Mouse (Mus musculus): ENCODE data around the gene Cdc34. TPM values are rescaled to one million over a fixed set of nuclear protein-coding genes. Genes with fewer than 3 reads are reported as not detected.

Cdc34 gene
- polyA plus RNA-seq, 1 experiment from 2014 or later = 77.6 TPM

- no peaks in the 10 kb centered on the region for H3K4me1 ChIP-seq (ENCODE audit: insufficient read depth)
- H3K27ac ChIP-seq (ENCODE audit: low read depth) = no peak overlapping the region
- ATAC-seq = peak; percentile 69
- WGBS (ENCODE audit: insufficient replicate concordance) = 34% methylated on average over 11 of the region's 11 CpGs
- TF ChIP-seq EP300 (IDR thresholded peaks at IDR 0.05; ENCODE audit: low read depth) (no peak), CTCF (IDR thresholded peaks at IDR 0.05; ENCODE audit: low read depth) (peak; percentile 94)
- no peak overlapping the region for H3K4me3 ChIP-seq (ENCODE audit: low read depth, low read length)
- H3K9ac ChIP-seq (replicated peaks) = no peak overlapping the region
- no peaks in the 10 kb centered on the region for H3K27me3 ChIP-seq (ENCODE audit: insufficient read depth, low read length)
- H3K36me3 ChIP-seq (replicated peaks; ENCODE audit: insufficient read depth, low read length) = no peaks in the 10 kb centered on the region
- no peak overlapping the region for H3K4me2 ChIP-seq (ENCODE audit: low read depth, low read length)
- peak; percentile 85 for DNase-seq
- H3K9me3 ChIP-seq (ENCODE audit: low read length) = no peaks in the 10 kb centered on the region
Measured at GRCm38 (mm10) chr10:79726090-79726489, 44.1 kb downstream of the Cdc34 start.

- no peak overlapping the region for H3K4me2 ChIP-seq (ENCODE audit: low read depth, low read length)
- no peak overlapping the region for H3K9ac ChIP-seq (replicated peaks)
- DNase-seq (no peak), ATAC-seq (no peak)
- no peaks in the 10 kb centered on the region for H3K27me3 ChIP-seq (ENCODE audit: insufficient read depth, low read length)
- no peaks in the 10 kb centered on the region for H3K4me1 ChIP-seq (ENCODE audit: insufficient read depth)
- H3K36me3 ChIP-seq (replicated peaks; ENCODE audit: insufficient read depth, low read length) = no peaks in the 10 kb centered on the region
- H3K9me3 ChIP-seq (ENCODE audit: low read length) = no peaks in the 10 kb centered on the region
- H3K27ac ChIP-seq (ENCODE audit: low read depth) = no peak overlapping the region
- WGBS (ENCODE audit: insufficient replicate concordance) = 64% methylated on average over 28 of the region's 28 CpGs
- no peak overlapping the region for H3K4me3 ChIP-seq (ENCODE audit: low read depth, low read length)
- TF ChIP-seq EP300 (IDR thresholded peaks at IDR 0.05; ENCODE audit: low read depth) = no peak
- TF ChIP-seq CTCF (IDR thresholded peaks at IDR 0.05; ENCODE audit: low read depth) = no peak
Measured at GRCm38 (mm10) chr10:79728323-79729249, 46.6 kb downstream of the Cdc34 start.

GRCm38 (mm10) chr10:79729357-79729965 is 47.5 kb downstream of the Cdc34 start:
- no peaks in the 10 kb centered on the region for H3K4me1 ChIP-seq (ENCODE audit: insufficient read depth)
- H3K9ac ChIP-seq (replicated peaks) = no peak overlapping the region
- no peak overlapping the region for H3K4me2 ChIP-seq (ENCODE audit: low read depth, low read length)
- ATAC-seq (no peak), DNase-seq (no peak)
- H3K4me3 ChIP-seq (ENCODE audit: low read depth, low read length) = no peak overlapping the region
- H3K27me3 ChIP-seq (ENCODE audit: insufficient read depth, low read length) = no peaks in the 10 kb centered on the region
- H3K36me3 ChIP-seq (replicated peaks; ENCODE audit: insufficient read depth, low read length) = 0 out of 2 replicates have a peak, but pooled peaks cover 3% of the 10 kb centered on the region
- TF ChIP-seq CTCF (IDR thresholded peaks at IDR 0.05; ENCODE audit: low read depth) (no peak), EP300 (IDR thresholded peaks at IDR 0.05; ENCODE audit: low read depth) (no peak)
- no peak overlapping the region for H3K27ac ChIP-seq (ENCODE audit: low read depth)
- no peaks in the 10 kb centered on the region for H3K9me3 ChIP-seq (ENCODE audit: low read length)
- 57% methylated on average over 13 of the region's 13 CpGs for WGBS (ENCODE audit: insufficient replicate concordance)

GRCm38 (mm10) chr10:79732500-79732899 is 50.5 kb downstream of the Cdc34 start:
- no peak overlapping the region for H3K9ac ChIP-seq (replicated peaks)
- H3K4me1 ChIP-seq (ENCODE audit: insufficient read depth) = no peaks in the 10 kb centered on the region
- H3K4me3 ChIP-seq (ENCODE audit: low read depth, low read length) = no peak overlapping the region
- WGBS (ENCODE audit: insufficient replicate concordance) = 87% methylated on average over 1 of the region's 1 CpGs
- 0 out of 2 replicates have a peak, but pooled peaks cover 5% of the 10 kb centered on the region for H3K9me3 ChIP-seq (ENCODE audit: low read length)
- no peak for TF ChIP-seq EP300 (IDR thresholded peaks at IDR 0.05; ENCODE audit: low read depth)
- TF ChIP-seq CTCF (IDR thresholded peaks at IDR 0.05; ENCODE audit: low read depth) = peak; percentile 72
- ATAC-seq (no peak), DNase-seq (peak; percentile 61)
- no peaks in the 10 kb centered on the region for H3K27me3 ChIP-seq (ENCODE audit: insufficient read depth, low read length)
- no peak overlapping the region for H3K4me2 ChIP-seq (ENCODE audit: low read depth, low read length)
- peaks cover 20% of the 10 kb centered on the region for H3K36me3 ChIP-seq (replicated peaks; ENCODE audit: insufficient read depth, low read length)
- no peak overlapping the region for H3K27ac ChIP-seq (ENCODE audit: low read depth)

GRCm38 (mm10) chr10:79733847-79734246 is 51.9 kb downstream of the Cdc34 start:
- WGBS (ENCODE audit: insufficient replicate concordance) = 92% methylated on average over 15 of the region's 15 CpGs
- Histone ChIP-seq H3K27ac (ENCODE audit: low read depth) (no peak overlapping the region), H3K4me2 (ENCODE audit: low read depth, low read length) (no peak overlapping the region), H3K4me1 (ENCODE audit: insufficient read depth) (no peaks in the 10 kb centered on the region), H3K27me3 (ENCODE audit: insufficient read depth, low read length) (no peaks in the 10 kb centered on the region), H3K4me3 (ENCODE audit: low read depth, low read length) (no peak overlapping the region), H3K9ac (replicated peaks) (no peak overlapping the region), H3K9me3 (ENCODE audit: low read length) (0 out of 2 replicates have a peak, but pooled peaks cover 5% of the 10 kb centered on the region), H3K36me3 (replicated peaks; ENCODE audit: insufficient read depth, low read length) (peaks cover 27% of the 10 kb centered on the region)
- TF ChIP-seq EP300 (IDR thresholded peaks at IDR 0.05; ENCODE audit: low read depth) = no peak
- TF ChIP-seq CTCF (IDR thresholded peaks at IDR 0.05; ENCODE audit: low read depth) = no peak
- ATAC-seq (no peak), DNase-seq (no peak)

- no peak for DNase-seq
- 0 out of 2 replicates have a peak, but pooled peaks have one; percentile 9 for ATAC-seq
- TF ChIP-seq EP300 (IDR thresholded peaks at IDR 0.05; ENCODE audit: low read depth) (no peak), CTCF (IDR thresholded peaks at IDR 0.05; ENCODE audit: low read depth) (no peak)
- Histone ChIP-seq H3K4me3 (ENCODE audit: low read depth, low read length) (no peak overlapping the region), H3K27me3 (ENCODE audit: insufficient read depth, low read length) (no peaks in the 10 kb centered on the region), H3K4me1 (ENCODE audit: insufficient read depth) (no peaks in the 10 kb centered on the region), H3K9ac (replicated peaks) (no peak overlapping the region), H3K27ac (ENCODE audit: low read depth) (no peak overlapping the region), H3K36me3 (replicated peaks; ENCODE audit: insufficient read depth, low read length) (peaks cover 41% of the 10 kb centered on the region), H3K9me3 (ENCODE audit: low read length) (0 out of 2 replicates have a peak, but pooled peaks cover 5% of the 10 kb centered on the region), H3K4me2 (ENCODE audit: low read depth, low read length) (no peak overlapping the region)
- WGBS (ENCODE audit: insufficient replicate concordance) = 55% methylated on average over 46 of the region's 52 CpGs
Measured at GRCm38 (mm10) chr10:79735361-79735760, 53.4 kb downstream of the Cdc34 start.
